Comparison of ENCODE assay signal across 17 mouse cellular contexts in the genomic region with DNA sequence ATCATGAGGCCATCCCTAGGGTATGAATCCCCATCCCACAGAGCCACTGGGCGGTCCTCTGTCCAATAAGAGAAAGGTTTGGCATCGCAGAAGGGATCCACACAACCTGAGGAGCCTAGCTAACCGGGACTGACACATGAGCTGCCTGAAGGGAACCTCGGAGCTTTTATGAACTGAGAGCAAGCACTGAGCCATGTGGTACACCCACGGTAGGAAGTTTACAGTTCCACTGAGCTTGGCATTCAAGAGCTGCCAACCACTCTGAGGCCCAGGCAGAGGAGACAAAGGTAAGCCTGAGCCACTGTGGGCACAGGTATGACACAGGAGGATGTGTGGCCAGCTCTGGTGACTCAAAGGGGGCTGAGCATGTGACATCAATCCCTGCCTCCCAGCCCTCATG.
"Had no signal": no experiment of that assay in that cellular context is flagged by ENCODE, and none has a peak within 500 bp of the region (broad histone marks: within the 10 kb centered on the region; RNA-seq: fewer than 3 reads in every experiment).

No protein-coding gene starts in this region.

- H3K4me3 ChIP-seq: limb, embryonic 10.5 days; limb, embryonic 13.5 days; liver, embryonic 12.5 days; liver, embryonic 15.5 days; lung, embryonic 15.5 days; midbrain, embryonic 12.5 days; midbrain, embryonic 15.5 days; neural tube, embryonic 13.5 days had no signal

- H3K36me3 ChIP-seq: limb, embryonic 10.5 days; limb, embryonic 13.5 days; liver, embryonic 12.5 days; liver, embryonic 15.5 days; lung, embryonic 15.5 days; midbrain, embryonic 12.5 days; midbrain, embryonic 15.5 days; neural tube, embryonic 13.5 days had no signal

- ATAC-seq: liver, embryonic 12.5 days; midbrain, embryonic 15.5 days had no signal

- H3K9me3 ChIP-seq: limb, embryonic 10.5 days; limb, embryonic 13.5 days; liver, embryonic 12.5 days; liver, embryonic 15.5 days; lung, embryonic 15.5 days; midbrain, embryonic 12.5 days; midbrain, embryonic 15.5 days; neural tube, embryonic 13.5 days had no signal

- H3K27me3 ChIP-seq: limb, embryonic 13.5 days; liver, embryonic 12.5 days; liver, embryonic 15.5 days; lung, embryonic 15.5 days; midbrain, embryonic 12.5 days; midbrain, embryonic 15.5 days; neural tube, embryonic 13.5 days had no signal

- H3K4me1 ChIP-seq: limb, embryonic 10.5 days; limb, embryonic 13.5 days; liver, embryonic 12.5 days; liver, embryonic 15.5 days; lung, embryonic 15.5 days; midbrain, embryonic 12.5 days; midbrain, embryonic 15.5 days; neural tube, embryonic 13.5 days had no signal

- DNase-seq: kidney, adult 18-20 months; kidney, adult 9 months; kidney, postnatal 14 days; kidney, postnatal 4 days; liver; lung, adult 18-20 months; lung, postnatal 10 days; lung, postnatal 36 days; retina, postnatal 1 day had no signal
